Mouse (Mus musculus): Measurements from ENCODE around the gene Fam117a. TPM values are rescaled to one million over a fixed set of nuclear protein-coding genes. Genes with fewer than 3 reads are reported as not detected.

Gene Fam117a
- polyA plus RNA-seq, 1 experiment from 2014 or later, result 81.3 TPM

- H3K4me2 ChIP-seq (ENCODE audit: low read depth, low read length), result no peak overlapping the region
- ATAC-seq (ENCODE audit: low read depth), result no peak
- H3K27ac ChIP-seq (ENCODE audit: low read length), result no peak overlapping the region
- WGBS (ENCODE audit: insufficient replicate concordance), result 63% methylated on average over 5 of the region's 5 CpGs
- no peak overlapping the region for H3K4me3 ChIP-seq (ENCODE audit: low read depth, low read length)
- H3K36me3 ChIP-seq (ENCODE audit: control insufficient read depth, insufficient read depth), result peaks cover 82% of the 10 kb centered on the region
- peaks cover 8% of the 10 kb centered on the region for H3K4me1 ChIP-seq (ENCODE audit: control insufficient read depth, low read depth, low read length)
- H3K9ac ChIP-seq (ENCODE audit: low read depth, low read length), result no peak overlapping the region
- H3K9me3 ChIP-seq (replicated peaks; ENCODE audit: control insufficient read depth, low read length), result no peaks in the 10 kb centered on the region
- H3K27me3 ChIP-seq (ENCODE audit: control insufficient read depth, insufficient read depth, low read depth, low read length), result no peaks in the 10 kb centered on the region
Observed at GRCm38 (mm10) chr11:95379552-95379951, 42.7 kb downstream of the Fam117a start.

GRCm38 (mm10) chr11:95380711-95381110 lies 43.9 kb downstream of the Fam117a start:
- ATAC-seq (ENCODE audit: low read depth), result no peak
- no peak overlapping the region for H3K27ac ChIP-seq (ENCODE audit: low read length)
- no peaks in the 10 kb centered on the region for H3K9me3 ChIP-seq (replicated peaks; ENCODE audit: control insufficient read depth, low read length)
- no peak overlapping the region for H3K4me2 ChIP-seq (ENCODE audit: low read depth, low read length)
- H3K4me3 ChIP-seq (ENCODE audit: low read depth, low read length), result no peak overlapping the region
- peaks cover 70% of the 10 kb centered on the region for H3K36me3 ChIP-seq (ENCODE audit: control insufficient read depth, insufficient read depth)
- H3K4me1 ChIP-seq (ENCODE audit: control insufficient read depth, low read depth, low read length), result peaks cover 13% of the 10 kb centered on the region
- 91% methylated on average over 7 of the region's 7 CpGs for WGBS (ENCODE audit: insufficient replicate concordance)
- no peak overlapping the region for H3K9ac ChIP-seq (ENCODE audit: low read depth, low read length)
- no peaks in the 10 kb centered on the region for H3K27me3 ChIP-seq (ENCODE audit: control insufficient read depth, insufficient read depth, low read depth, low read length)

- Histone ChIP-seq H3K9me3 (replicated peaks; ENCODE audit: control insufficient read depth, low read length) (no peaks in the 10 kb centered on the region), H3K4me2 (ENCODE audit: low read depth, low read length) (no peak overlapping the region), H3K27me3 (ENCODE audit: control insufficient read depth, insufficient read depth, low read depth, low read length) (no peaks in the 10 kb centered on the region), H3K9ac (ENCODE audit: low read depth, low read length) (no peak overlapping the region), H3K4me3 (ENCODE audit: low read depth, low read length) (no peak overlapping the region), H3K36me3 (ENCODE audit: control insufficient read depth, insufficient read depth) (peaks cover 66% of the 10 kb centered on the region), H3K27ac (ENCODE audit: low read length) (no peak overlapping the region), H3K4me1 (ENCODE audit: control insufficient read depth, low read depth, low read length) (peaks cover 16% of the 10 kb centered on the region)
- WGBS (ENCODE audit: insufficient replicate concordance), result 90% methylated on average over 1 of the region's 1 CpGs
- no peak for ATAC-seq (ENCODE audit: low read depth)
Observed at GRCm38 (mm10) chr11:95381146-95381545, 44.3 kb downstream of the Fam117a start.

- no peak for ATAC-seq (ENCODE audit: low read depth)
- Histone ChIP-seq H3K27ac (ENCODE audit: low read length) (peak overlapping the region; percentile 78), H3K9ac (ENCODE audit: low read depth, low read length) (no peak overlapping the region), H3K4me1 (ENCODE audit: control insufficient read depth, low read depth, low read length) (peaks cover 17% of the 10 kb centered on the region), H3K4me2 (ENCODE audit: low read depth, low read length) (peak overlapping the region; percentile 83), H3K36me3 (ENCODE audit: control insufficient read depth, insufficient read depth) (peaks cover 48% of the 10 kb centered on the region), H3K4me3 (ENCODE audit: low read depth, low read length) (no peak overlapping the region), H3K27me3 (ENCODE audit: control insufficient read depth, insufficient read depth, low read depth, low read length) (no peaks in the 10 kb centered on the region), H3K9me3 (replicated peaks; ENCODE audit: control insufficient read depth, low read length) (no peaks in the 10 kb centered on the region)
- WGBS (ENCODE audit: insufficient replicate concordance), result 74% methylated on average over 5 of the region's 5 CpGs
Observed at GRCm38 (mm10) chr11:95383331-95383986, 46.6 kb downstream of the Fam117a start.

GRCm38 (mm10) chr11:95384004-95384318 lies 47.1 kb downstream of the Fam117a start:
- H3K27ac ChIP-seq (ENCODE audit: low read length), result peak overlapping the region; percentile 96
- no peaks in the 10 kb centered on the region for H3K9me3 ChIP-seq (replicated peaks; ENCODE audit: control insufficient read depth, low read length)
- no peak for ATAC-seq (ENCODE audit: low read depth)
- H3K4me3 ChIP-seq (ENCODE audit: low read depth, low read length), result peak overlapping the region; percentile 83
- WGBS (ENCODE audit: insufficient replicate concordance), result 35% methylated on average over 9 of the region's 9 CpGs
- peak overlapping the region; percentile 66 for H3K9ac ChIP-seq (ENCODE audit: low read depth, low read length)
- H3K36me3 ChIP-seq (ENCODE audit: control insufficient read depth, insufficient read depth), result peaks cover 45% of the 10 kb centered on the region
- H3K4me1 ChIP-seq (ENCODE audit: control insufficient read depth, low read depth, low read length), result peaks cover 17% of the 10 kb centered on the region
- H3K27me3 ChIP-seq (ENCODE audit: control insufficient read depth, insufficient read depth, low read depth, low read length), result no peaks in the 10 kb centered on the region
- peak overlapping the region; percentile 83 for H3K4me2 ChIP-seq (ENCODE audit: low read depth, low read length)

- Histone ChIP-seq H3K9ac (ENCODE audit: low read depth, low read length) (peak within 1 kb of the TSS; percentile 93), H3K27ac (ENCODE audit: low read length) (peak within 1 kb of the TSS; percentile 96), H3K9me3 (replicated peaks; ENCODE audit: control insufficient read depth, low read length) (no peaks in the 10 kb centered on the region), H3K27me3 (ENCODE audit: control insufficient read depth, insufficient read depth, low read depth, low read length) (no peaks in the 10 kb centered on the region), H3K4me1 (ENCODE audit: control insufficient read depth, low read depth, low read length) (peaks cover 17% of the 10 kb centered on the region), H3K4me3 (ENCODE audit: low read depth, low read length) (peak within 1 kb of the TSS; percentile 83), H3K36me3 (ENCODE audit: control insufficient read depth, insufficient read depth) (peaks cover 41% of the 10 kb centered on the region), H3K4me2 (ENCODE audit: low read depth, low read length) (peak within 1 kb of the TSS; percentile 83)
- under 1% methylated on average over 42 of the region's 42 CpGs for WGBS (ENCODE audit: insufficient replicate concordance)
- peak; percentile 93 for ATAC-seq (ENCODE audit: low read depth)
Observed at GRCm38 (mm10) chr11:95384319-95384972, 47.6 kb downstream of the Fam117a start, which contains the start of gene Slc35b1. Gene Slc35b1 (plus strand): TSS chr11:95384692.

GRCm38 (mm10) chr11:95384973-95385320 lies 48.1 kb downstream of the Fam117a start:
- H3K27ac ChIP-seq (ENCODE audit: low read length), result peak overlapping the region; percentile 96
- peaks cover 36% of the 10 kb centered on the region for H3K36me3 ChIP-seq (ENCODE audit: control insufficient read depth, insufficient read depth)
- peak overlapping the region; percentile 83 for H3K4me3 ChIP-seq (ENCODE audit: low read depth, low read length)
- no peaks in the 10 kb centered on the region for H3K27me3 ChIP-seq (ENCODE audit: control insufficient read depth, insufficient read depth, low read depth, low read length)
- H3K4me2 ChIP-seq (ENCODE audit: low read depth, low read length), result peak overlapping the region; percentile 83
- no peak for ATAC-seq (ENCODE audit: low read depth)
- peak overlapping the region; percentile 93 for H3K9ac ChIP-seq (ENCODE audit: low read depth, low read length)
- peaks cover 17% of the 10 kb centered on the region for H3K4me1 ChIP-seq (ENCODE audit: control insufficient read depth, low read depth, low read length)
- H3K9me3 ChIP-seq (replicated peaks; ENCODE audit: control insufficient read depth, low read length), result no peaks in the 10 kb centered on the region
- 0% methylated on average over 14 of the region's 14 CpGs for WGBS (ENCODE audit: insufficient replicate concordance)

GRCm38 (mm10) chr11:95387354-95387753 lies 50.5 kb downstream of the Fam117a start:
- H3K4me2 ChIP-seq (ENCODE audit: low read depth, low read length), result no peak overlapping the region
- H3K9ac ChIP-seq (ENCODE audit: low read depth, low read length), result no peak overlapping the region
- no peak for ATAC-seq (ENCODE audit: low read depth)
- H3K4me3 ChIP-seq (ENCODE audit: low read depth, low read length), result no peak overlapping the region
- H3K9me3 ChIP-seq (replicated peaks; ENCODE audit: control insufficient read depth, low read length), result no peaks in the 10 kb centered on the region
- peaks cover 17% of the 10 kb centered on the region for H3K36me3 ChIP-seq (ENCODE audit: control insufficient read depth, insufficient read depth)
- H3K27me3 ChIP-seq (ENCODE audit: control insufficient read depth, insufficient read depth, low read depth, low read length), result no peaks in the 10 kb centered on the region
- no peak overlapping the region for H3K27ac ChIP-seq (ENCODE audit: low read length)
- WGBS (ENCODE audit: insufficient replicate concordance), result 68% methylated on average over 7 of the region's 7 CpGs
- peaks cover 17% of the 10 kb centered on the region for H3K4me1 ChIP-seq (ENCODE audit: control insufficient read depth, low read depth, low read length)

- Histone ChIP-seq H3K27me3 (ENCODE audit: control insufficient read depth, insufficient read depth, low read depth, low read length) (no peaks in the 10 kb centered on the region), H3K4me3 (ENCODE audit: low read depth, low read length) (no peak overlapping the region), H3K4me2 (ENCODE audit: low read depth, low read length) (no peak overlapping the region), H3K36me3 (ENCODE audit: control insufficient read depth, insufficient read depth) (peaks cover 13% of the 10 kb centered on the region), H3K27ac (ENCODE audit: low read length) (no peak overlapping the region), H3K9me3 (replicated peaks; ENCODE audit: control insufficient read depth, low read length) (no peaks in the 10 kb centered on the region), H3K9ac (ENCODE audit: low read depth, low read length) (no peak overlapping the region), H3K4me1 (ENCODE audit: control insufficient read depth, low read depth, low read length) (peaks cover 9% of the 10 kb centered on the region)
- no peak for ATAC-seq (ENCODE audit: low read depth)
- WGBS (ENCODE audit: insufficient replicate concordance), result 63% methylated on average over 3 of the region's 3 CpGs
Observed at GRCm38 (mm10) chr11:95389006-95389405, 52.2 kb downstream of the Fam117a start.
